Mouse (Mus musculus) ES-E14 (cell line): Measurements from ENCODE around the gene Akr1c13.

Source experiments
- CHD2 ChIP-seq: IDR thresholded peaks from 2 replicates; pipeline ENCODE4 v1.6.1; 2014; ENCODE audit warnings: mild to moderate bottlenecking, low read depth, low read length, inconsistent platforms
- MAFK ChIP-seq: IDR thresholded peaks from 2 replicates; pipeline ENCODE4 v1.6.1; 2014; ENCODE audit warnings: mild to moderate bottlenecking, low read depth, low read length, inconsistent platforms; ENCODE audit not compliant: insufficient read depth
- ZC3H11A ChIP-seq: IDR thresholded peaks from 2 replicates; pipeline ENCODE4 v1.6.1; 2012; ENCODE audit warnings: low read depth, mild to moderate bottlenecking, inconsistent platforms, low read length, borderline replicate concordance
- ZNF384 ChIP-seq: IDR thresholded peaks from 2 replicates; pipeline ENCODE4 v1.6.1; 2012; ENCODE audit warnings: low read depth, low read length, inconsistent platforms

- TF ChIP-seq CHD2 (no peak), ZC3H11A (no peak), MAFK (no peak), ZNF384 (peak; percentile 60)
Observed at GRCm38 (mm10) chr13:4249347-4249746, 58.4 kb downstream of the Akr1c13 start.
